ENCODE assay signal across 19 mouse cellular contexts in the genomic region with DNA sequence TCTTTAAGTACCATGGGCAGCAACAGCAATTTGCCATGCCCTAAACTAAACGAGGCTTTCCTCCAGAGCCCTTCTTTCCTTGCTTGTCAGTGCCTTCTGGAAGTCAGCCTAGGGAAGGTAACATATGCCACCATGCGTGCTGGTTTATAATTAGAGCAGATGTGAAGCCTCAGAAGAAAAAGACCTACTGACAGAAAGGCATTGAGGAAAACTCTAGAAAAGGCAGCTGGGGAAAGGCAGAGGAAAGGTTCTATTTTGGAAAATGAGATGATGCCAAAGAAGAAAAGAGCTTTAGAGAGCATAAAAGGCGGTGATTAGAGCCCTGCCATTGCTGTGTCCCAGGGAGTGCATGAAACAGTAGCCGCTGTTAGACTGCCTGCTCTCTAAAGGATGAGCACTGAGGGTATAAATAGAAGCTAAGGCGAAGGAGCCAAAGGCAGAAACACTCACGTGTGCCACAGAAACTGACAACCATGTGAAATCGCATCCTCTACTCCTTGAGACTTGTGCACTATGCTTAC. TPM values are rescaled to one million over a fixed set of nuclear protein-coding genes. Genes with fewer than 3 reads are reported as not detected.
DNase-seq lines count a peak whose midpoint lies in the region; ATAC-seq and TF ChIP-seq lines count a peak whose summit lies in the region.
"Had no signal": no experiment of that assay in that cellular context is flagged by ENCODE, and none has a peak within 500 bp of the region (broad histone marks: within the 10 kb centered on the region; RNA-seq: fewer than 3 reads in every experiment).

No protein-coding gene starts in this region.

- no peaks in the 10 kb centered on the region for H3K36me3 ChIP-seq in hindbrain, postnatal 0 days (ENCODE audit: insufficient read depth, low read length)
- no peaks in the 10 kb centered on the region for H3K36me3 ChIP-seq in hindbrain, embryonic 12.5 days
- H3K36me3 ChIP-seq in kidney, embryonic 15.5 days: no peaks in the 10 kb centered on the region
- H3K36me3 ChIP-seq: intestine, embryonic 15.5 days; liver, embryonic 13.5 days had no signal

- peak; percentile 58 for ATAC-seq in hindbrain, postnatal 0 days
- no peak for ATAC-seq in hindbrain, embryonic 12.5 days (ENCODE audit: low FRiP score)
- ATAC-seq in kidney, embryonic 15.5 days (replicated peaks; ENCODE audit: low FRiP score): no peak
- ATAC-seq: intestine, embryonic 15.5 days had no signal

- no peaks in the 10 kb centered on the region for H3K9me3 ChIP-seq in hindbrain, postnatal 0 days (ENCODE audit: low read length)
- H3K9me3 ChIP-seq in hindbrain, embryonic 12.5 days (replicated peaks): no peaks in the 10 kb centered on the region
- H3K9me3 ChIP-seq in kidney, embryonic 15.5 days (replicated peaks): no peaks in the 10 kb centered on the region
- H3K9me3 ChIP-seq: intestine, embryonic 15.5 days; liver, embryonic 13.5 days had no signal

- no peak for TF ChIP-seq CTCF in hindbrain, postnatal 0 days (IDR thresholded peaks at IDR 0.05; ENCODE audit: low read depth)

- no peak overlapping the region for H3K4me3 ChIP-seq in hindbrain, postnatal 0 days (ENCODE audit: low read length)
- H3K4me3 ChIP-seq in hindbrain, embryonic 12.5 days: no peak overlapping the region
- no peak overlapping the region for H3K4me3 ChIP-seq in kidney, embryonic 15.5 days (replicated peaks)
- H3K4me3 ChIP-seq: intestine, embryonic 15.5 days; liver, embryonic 13.5 days had no signal

- DNase-seq in gastrocnemius, adult 18-20 months (ENCODE audit: low spot score): peak; percentile 64
- DNase-seq in gastrocnemius, postnatal 14 days: no peak
- no peak for DNase-seq in hindbrain, postnatal 0 days (ENCODE audit: low spot score)
- peak; percentile 14 for DNase-seq in testis, postnatal 10 days (ENCODE audit: low spot score)
- DNase-seq in testis, postnatal 14 days (ENCODE audit: low spot score): no peak
- no peak for DNase-seq in adrenal gland, adult (ENCODE audit: inconsistent age in 2 of 2, low spot score in 1 of 2)
- DNase-seq: cerebellum, adult 9-11 months; kidney, postnatal 10 days; liver, embryonic 13.5 days; right cerebral cortex, postnatal 4 days; thymus, postnatal 4 days had no signal

- peak overlapping the region; percentile 45; the same call in 1 of the 2 replicates for H3K27ac ChIP-seq in hindbrain, postnatal 0 days
- H3K27ac ChIP-seq in hindbrain, embryonic 12.5 days: no peak overlapping the region
- H3K27ac ChIP-seq in kidney, embryonic 15.5 days: no peak overlapping the region
- H3K27ac ChIP-seq: intestine, embryonic 15.5 days; liver, embryonic 13.5 days had no signal

- no peak overlapping the region for H3K9ac ChIP-seq in hindbrain, postnatal 0 days (replicated peaks; ENCODE audit: low read length)
- no peak overlapping the region for H3K9ac ChIP-seq in hindbrain, embryonic 12.5 days
- H3K9ac ChIP-seq in kidney, embryonic 15.5 days: no peak overlapping the region
- H3K9ac ChIP-seq: intestine, embryonic 15.5 days; liver, embryonic 13.5 days had no signal

- WGBS in hindbrain, postnatal 0 days: 40% methylated on average over 7 of the region's 7 CpGs
- WGBS in hindbrain, embryonic 12.5 days: 64% methylated on average over 7 of the region's 7 CpGs
- WGBS in kidney, embryonic 15.5 days: 64% methylated on average over 7 of the region's 7 CpGs

- intact Hi-C loops in gastrocnemius, postnatal 14 days (cut with DNase I; ENCODE audit: low total_unique reads): no loop called here

- H3K27me3 ChIP-seq in hindbrain, postnatal 0 days (ENCODE audit: insufficient read depth, low read length): no peaks in the 10 kb centered on the region
- no peaks in the 10 kb centered on the region for H3K27me3 ChIP-seq in hindbrain, embryonic 12.5 days
- H3K27me3 ChIP-seq in kidney, embryonic 15.5 days: no peaks in the 10 kb centered on the region
- H3K27me3 ChIP-seq: intestine, embryonic 15.5 days; liver, embryonic 13.5 days had no signal

- peaks cover 5% of the 10 kb centered on the region; the same call in 1 of the 2 replicates for H3K4me1 ChIP-seq in hindbrain, postnatal 0 days (ENCODE audit: insufficient read depth, low read length)
- H3K4me1 ChIP-seq in hindbrain, embryonic 12.5 days: 0 out of 2 replicates have a peak, but pooled peaks cover 5% of the 10 kb centered on the region
- H3K4me1 ChIP-seq in kidney, embryonic 15.5 days: no peaks in the 10 kb centered on the region; the same call in 1 of the 2 replicates
- H3K4me1 ChIP-seq: intestine, embryonic 15.5 days; liver, embryonic 13.5 days had no signal

- H3K4me2 ChIP-seq in hindbrain, postnatal 0 days (ENCODE audit: low read depth, low read length): no peak overlapping the region
- H3K4me2 ChIP-seq in hindbrain, embryonic 12.5 days (replicated peaks): no peak overlapping the region
- no peak overlapping the region for H3K4me2 ChIP-seq in kidney, embryonic 15.5 days
- H3K4me2 ChIP-seq: intestine, embryonic 15.5 days; liver, embryonic 13.5 days had no signal

RNA-seq across cellular contexts. Expression of a gene that starts 11.5 kb away (rescaled TPM):
- total RNA-seq in gastrocnemius, adult 18-20 months (2021): 100 to 1,000 TPM; 163 to 167 TPM
- 100 to 1,000 TPM; 183 to 206 TPM for total RNA-seq in gastrocnemius, postnatal 14 days (2021)
- total RNA-seq in hindbrain, postnatal 0 days (2014; rRNA removed): 93.0 and 100 TPM in 2 replicates
- 86.3 and 86.8 TPM in 2 replicates for polyA plus RNA-seq in hindbrain, postnatal 0 days (2015; fragmentation: Nextera tagmentation; extraction: Ambion mirVana)
- polyA plus RNA-seq in hindbrain, embryonic 12.5 days (2016; fragmentation: Nextera tagmentation; extraction: Ambion mirVana): 110 and 111 TPM in 2 replicates
- 62.3 and 67.3 TPM in 2 replicates for polyA plus RNA-seq in kidney, embryonic 15.5 days (2015; fragmentation: Nextera tagmentation; extraction: Ambion mirVana)

RNA-seq across cellular contexts. Expression of a gene that starts 14.9 kb away (rescaled TPM):
- total RNA-seq in gastrocnemius, adult 18-20 months (2021): not detected
- not detected for total RNA-seq in gastrocnemius, postnatal 14 days (2021)
- total RNA-seq in hindbrain, postnatal 0 days (2014; rRNA removed): not detected in 2 replicates
- polyA plus RNA-seq in hindbrain, postnatal 0 days (2015; fragmentation: Nextera tagmentation; extraction: Ambion mirVana): not detected in 2 replicates
- not detected in 2 replicates for polyA plus RNA-seq in hindbrain, embryonic 12.5 days (2016; fragmentation: Nextera tagmentation; extraction: Ambion mirVana)
- polyA plus RNA-seq in kidney, embryonic 15.5 days (2015; fragmentation: Nextera tagmentation; extraction: Ambion mirVana): not detected in 2 replicates
- total RNA-seq: heart, postnatal 25 days; left cerebral cortex, adult 18-20 months; MEL had no signal
- polyA plus RNA-seq: C2C12; intestine, embryonic 15.5 days; liver, embryonic 13.5 days; stomach, embryonic 14.5 days had no signal

RNA-seq across cellular contexts. Expression of a gene that starts 18.1 kb away (rescaled TPM):
- 1 to 10 TPM; 6.1 to 7.8 TPM for total RNA-seq in gastrocnemius, adult 18-20 months (2021)
- total RNA-seq in gastrocnemius, postnatal 14 days (2021): 10 to 100 TPM; 32.9 to 43.5 TPM
- 17.3 and 25.7 TPM in 2 replicates for total RNA-seq in hindbrain, postnatal 0 days (2014; rRNA removed)
- polyA plus RNA-seq in hindbrain, postnatal 0 days (2015; fragmentation: Nextera tagmentation; extraction: Ambion mirVana): 12.4 and 12.7 TPM in 2 replicates
- 13.0 and 13.5 TPM in 2 replicates for polyA plus RNA-seq in hindbrain, embryonic 12.5 days (2016; fragmentation: Nextera tagmentation; extraction: Ambion mirVana)
- 13.5 and 14.5 TPM in 2 replicates for polyA plus RNA-seq in kidney, embryonic 15.5 days (2015; fragmentation: Nextera tagmentation; extraction: Ambion mirVana)

RNA-seq across cellular contexts. Expression of a gene that starts 51.4 kb away (rescaled TPM):
- 10 to 100 TPM; 21.9 to 23.7 TPM for total RNA-seq in gastrocnemius, adult 18-20 months (2021)
- 10 to 100 TPM; 16.2 to 22.0 TPM for total RNA-seq in gastrocnemius, postnatal 14 days (2021)
- 26.2 and 41.8 TPM in 2 replicates for total RNA-seq in hindbrain, postnatal 0 days (2014; rRNA removed)
- 43.4 and 48.9 TPM in 2 replicates for polyA plus RNA-seq in hindbrain, postnatal 0 days (2015; fragmentation: Nextera tagmentation; extraction: Ambion mirVana)
- 43.2 and 44.6 TPM in 2 replicates for polyA plus RNA-seq in hindbrain, embryonic 12.5 days (2016; fragmentation: Nextera tagmentation; extraction: Ambion mirVana)
- polyA plus RNA-seq in kidney, embryonic 15.5 days (2015; fragmentation: Nextera tagmentation; extraction: Ambion mirVana): 43.2 and 52.6 TPM in 2 replicates

Comparison
In these comparisons a context has a peak if more than half of its experiments do, and no peak if none do; other contexts are left out.
1. DNase-seq: peak in gastrocnemius, adult 18-20 months (single experiment) and testis, postnatal 10 days (single experiment); none in gastrocnemius, postnatal 14 days (single experiment), hindbrain, postnatal 0 days (single experiment), testis, postnatal 14 days (single experiment) and adrenal gland, adult (0 of 2).